Mouse (Mus musculus): ENCODE data around the gene Ccdc39.

- TF ChIP-seq ZNF384 (IDR thresholded peaks at IDR 0.05; ENCODE audit: low read depth, low read length) (no peak), HCFC1 (IDR thresholded peaks at IDR 0.05; ENCODE audit: borderline replicate concordance, insufficient read depth, low read length) (no peak)
Observed at GRCm38 (mm10) chr3:33853062-33853461, 9.0 kb upstream of the Ccdc39 start.

All from ES-E14 (cell line).